Mouse (Mus musculus): ENCODE results near the gene Olfr1170.

Olfr1170 gene

DNA sequence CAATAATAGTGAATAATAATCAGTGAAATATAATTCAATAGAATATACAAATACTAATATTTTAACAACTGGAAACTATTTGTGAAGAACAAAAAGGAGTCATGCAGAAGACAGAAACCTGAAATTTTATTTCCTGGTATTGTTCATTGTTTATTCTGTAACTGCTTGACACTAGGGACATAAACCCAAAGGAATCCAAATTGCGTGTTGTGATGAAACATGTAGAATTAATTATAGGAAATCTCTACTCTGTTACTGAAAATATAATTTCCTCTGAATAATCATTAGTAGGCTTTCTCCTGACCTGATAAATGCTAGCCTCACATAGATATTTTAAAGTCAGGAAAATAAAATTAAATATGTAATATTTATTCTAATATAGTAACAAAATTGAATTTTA lies at the start of gene Olfr1170:
Gene Olfr1170, minus strand, starts transcription at position 101 of the 400 bp plus-strand sequence.
- DNase-seq (ENCODE audit: low spot score in 2 of 2): no peak

- DNase-seq (ENCODE audit: low spot score in 2 of 2): no peak
Observed at GRCm38 (mm10) chr2:88220784-88221183, 7.3 kb downstream of the Olfr1170 start.

GRCm38 (mm10) chr2:88181580-88181979 lies 46.6 kb downstream of the Olfr1170 start, which contains the start of gene Olfr1168:
Gene Olfr1168 (plus strand): TSS chr2:88181880.
- no peak for DNase-seq (ENCODE audit: low spot score in 2 of 2)
